Mouse (Mus musculus) midbrain, embryonic 11.5 days (tissue): ENCODE data around the gene Gm34302. TPM values are rescaled to one million over a fixed set of nuclear protein-coding genes. Genes with fewer than 3 reads are reported as not detected.
"Not testable (repeated sequence)": the region's sequence is repeated elsewhere in the genome, so short reads cannot be mapped to it uniquely, and the experiment has no call there.

Source experiments
- ATAC-seq: fragments of 200-750 bp; cut with Nextera tagmentation; 2 replicates; pipeline ENCODE4 v1.8.0; 2017; ENCODE audit warnings: moderate TSS enrichment, moderate library complexity; ENCODE audit not compliant: low FRiP score
- DNase-seq: peaks from one replicate; pipeline ENCODE4 v3.0.0; 2015; ENCODE audit warnings: low spot score; ENCODE audit errors: missing footprints
- H3K27ac ChIP-seq: fragments of 300-500 bp; sonication (generic); 2 replicates; pipeline ENCODE4 v1.5.1; 2014; ENCODE audit warnings: low read depth, low read length
- H3K27me3 ChIP-seq: fragments of 300-500 bp; sonication (generic); 2 replicates; pipeline ENCODE4 v1.6.1; 2014; ENCODE audit warnings: mild to moderate bottlenecking, low read length, moderate library complexity, mixed read lengths; ENCODE audit not compliant: control insufficient read depth, insufficient read depth
- H3K36me3 ChIP-seq: fragments of 300-500 bp; sonication (generic); 2 replicates; pipeline ENCODE4 v1.6.1; 2014; ENCODE audit warnings: mild to moderate bottlenecking, low read length, moderate library complexity, mixed read lengths; ENCODE audit not compliant: control insufficient read depth, insufficient read depth
- H3K4me1 ChIP-seq: fragments of 300-500 bp; sonication (generic); 2 replicates; pipeline ENCODE4 v1.6.1; 2014; ENCODE audit warnings: low read length; ENCODE audit not compliant: control insufficient read depth, insufficient read depth
- H3K4me2 ChIP-seq: fragments of 300-500 bp; sonication (generic); 2 replicates; pipeline ENCODE4 v1.6.1; 2014; ENCODE audit warnings: mild to moderate bottlenecking, moderate library complexity
- H3K4me3 ChIP-seq: fragments of 300-500 bp; sonication (generic); 2 replicates; pipeline ENCODE4 v1.5.1; 2014; ENCODE audit warnings: low read depth, low read length
- H3K9ac ChIP-seq: fragments of 300-500 bp; sonication (generic); 2 replicates; pipeline ENCODE4 v1.6.1; 2014; ENCODE audit warnings: low read length
- H3K9me3 ChIP-seq: fragments of 300-500 bp; sonication (generic); 2 replicates; pipeline ENCODE4 v1.6.1; 2016; ENCODE audit warnings: low read length; ENCODE audit not compliant: control insufficient read depth
- WGBS: fragments of 180-500 bp; shearing (Covaris S2); extraction: QIAGEN DNeasy Blood & Tissue Kit; methylation state at CpG from one replicate; pipeline ENCODE4 v1.1.7; 2014; 5-methylcytosine and 5-hydroxymethylcytosine counted together
- polyA plus RNA-seq: library from polyadenylated mRNA; unstranded; fragments of >200 nt; fragmentation: Nextera tagmentation; extraction: Ambion mirVana; gene quantifications from 2 replicates; pipeline ENCODE4 v1.2.1, GENCODE M21; 2014

The Gm34302 gene
- not detected in 2 replicates for polyA plus RNA-seq

- no peak for DNase-seq
- Histone ChIP-seq H3K4me3 (no peak within 1 kb of the TSS), H3K9ac (no peak within 1 kb of the TSS), H3K4me2 (no peak within 1 kb of the TSS), H3K36me3 (no peaks in the 10 kb centered on the region), H3K27me3 (no peaks in the 10 kb centered on the region), H3K9me3 (no peaks in the 10 kb centered on the region), H3K27ac (no peak within 1 kb of the TSS), H3K4me1 (no peaks in the 10 kb centered on the region)
- 43% methylated on average over 1 of the region's 1 CpGs for WGBS
- no peak for ATAC-seq
These were observed at the start of gene Gm34302 for GRCm38 (mm10) chr3:63483726-63484125. Gene Gm34302 (minus strand): TSS chr3:63483879.

DNA sequence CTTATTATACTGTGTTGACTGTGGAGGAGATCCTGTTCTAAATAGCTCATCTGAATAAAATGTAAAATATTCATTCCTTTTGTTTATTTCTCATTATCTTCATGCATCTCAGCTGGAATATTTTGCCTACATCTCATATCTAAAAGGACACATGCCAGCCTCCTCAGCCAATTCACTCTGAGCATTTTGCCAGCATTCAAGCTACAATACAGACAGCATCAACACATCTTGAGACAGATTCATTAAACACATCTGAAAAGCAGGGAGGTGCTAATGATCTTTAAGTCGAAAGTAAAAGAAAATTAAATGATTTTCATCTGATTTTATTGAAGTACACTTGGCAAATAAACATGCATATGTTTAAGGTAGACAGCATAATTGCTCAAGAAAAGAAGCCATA lies 48.2 kb upstream of the Gm34302 start:
- no peak overlapping the region for H3K4me2 ChIP-seq
- no peaks in the 10 kb centered on the region for H3K27me3 ChIP-seq
- no peaks in the 10 kb centered on the region for H3K36me3 ChIP-seq
- no peak for ATAC-seq
- 72% methylated on average over 1 of the region's 1 CpGs for WGBS
- H3K9ac ChIP-seq = no peak overlapping the region
- H3K27ac ChIP-seq = no peak overlapping the region
- no peaks in the 10 kb centered on the region for H3K4me1 ChIP-seq
- no peak overlapping the region for H3K4me3 ChIP-seq
- DNase-seq = no peak
- no peaks in the 10 kb centered on the region for H3K9me3 ChIP-seq

- Histone ChIP-seq H3K27me3 (no peaks in the 10 kb centered on the region), H3K4me1 (no peaks in the 10 kb centered on the region), H3K27ac (no peak overlapping the region), H3K9ac (no peak overlapping the region), H3K36me3 (no peaks in the 10 kb centered on the region), H3K4me3 (no peak overlapping the region), H3K9me3 (no peaks in the 10 kb centered on the region), H3K4me2 (no peak overlapping the region)
- ATAC-seq (no peak), DNase-seq (no peak)
- 91% methylated on average over 1 of the region's 1 CpGs for WGBS
These were observed 34.0 kb upstream of the Gm34302 start for GRCm38 (mm10) chr3:63517681-63518080.

- not testable (repeated sequence) for H3K9ac ChIP-seq, DNase-seq, H3K36me3 ChIP-seq, H3K4me2 ChIP-seq, H3K27ac ChIP-seq, H3K4me1 ChIP-seq, H3K9me3 ChIP-seq, H3K4me3 ChIP-seq, H3K27me3 ChIP-seq
- 95% methylated on average over 3 of the region's 3 CpGs for WGBS
- 0 out of 2 replicates have a peak, but pooled peaks have one; percentile 61 for ATAC-seq
These were observed 32.6 kb upstream of the Gm34302 start for GRCm38 (mm10) chr3:63516279-63516678.

- H3K4me3 ChIP-seq = no peak overlapping the region
- H3K4me1 ChIP-seq = no peaks in the 10 kb centered on the region
- H3K36me3 ChIP-seq = no peaks in the 10 kb centered on the region
- no peak overlapping the region for H3K27ac ChIP-seq
- DNase-seq (no peak), ATAC-seq (no peak)
- H3K9ac ChIP-seq = no peak overlapping the region
- 92% methylated on average over 6 of the region's 6 CpGs for WGBS
- H3K4me2 ChIP-seq = no peak overlapping the region
- no peaks in the 10 kb centered on the region for H3K9me3 ChIP-seq
- H3K27me3 ChIP-seq = no peaks in the 10 kb centered on the region
These were observed 27.6 kb upstream of the Gm34302 start for GRCm38 (mm10) chr3:63511316-63511715.

- no peak overlapping the region for H3K4me3 ChIP-seq
- ATAC-seq (no peak), DNase-seq (no peak)
- H3K9me3 ChIP-seq = no peaks in the 10 kb centered on the region
- H3K27me3 ChIP-seq = no peaks in the 10 kb centered on the region
- no peak overlapping the region for H3K27ac ChIP-seq
- H3K4me2 ChIP-seq = no peak overlapping the region
- H3K36me3 ChIP-seq = no peaks in the 10 kb centered on the region
- H3K4me1 ChIP-seq = no peaks in the 10 kb centered on the region
- no peak overlapping the region for H3K9ac ChIP-seq
- 86% methylated on average over 2 of the region's 2 CpGs for WGBS
These were observed 25.8 kb upstream of the Gm34302 start for GRCm38 (mm10) chr3:63509484-63509883.

GRCm38 (mm10) chr3:63508924-63509323 lies 25.2 kb upstream of the Gm34302 start:
- H3K36me3 ChIP-seq = no peaks in the 10 kb centered on the region
- H3K4me1 ChIP-seq = no peaks in the 10 kb centered on the region
- ATAC-seq = no peak
- H3K4me2 ChIP-seq = no peak overlapping the region
- no peaks in the 10 kb centered on the region for H3K9me3 ChIP-seq
- no peak for DNase-seq
- H3K9ac ChIP-seq = no peak overlapping the region
- WGBS = 90% methylated on average over 5 of the region's 5 CpGs
- H3K4me3 ChIP-seq = no peak overlapping the region
- H3K27me3 ChIP-seq = no peaks in the 10 kb centered on the region
- H3K27ac ChIP-seq = no peak overlapping the region

- no peak overlapping the region for H3K27ac ChIP-seq
- ATAC-seq = no peak
- no peaks in the 10 kb centered on the region for H3K9me3 ChIP-seq
- H3K4me3 ChIP-seq = no peak overlapping the region
- H3K9ac ChIP-seq = no peak overlapping the region
- no peak for DNase-seq
- no peaks in the 10 kb centered on the region for H3K27me3 ChIP-seq
- H3K4me2 ChIP-seq = no peak overlapping the region
- no peaks in the 10 kb centered on the region for H3K4me1 ChIP-seq
- 88% methylated on average over 5 of the region's 5 CpGs for WGBS
- no peaks in the 10 kb centered on the region for H3K36me3 ChIP-seq
These were observed 20.8 kb upstream of the Gm34302 start for GRCm38 (mm10) chr3:63504433-63504832.

DNA sequence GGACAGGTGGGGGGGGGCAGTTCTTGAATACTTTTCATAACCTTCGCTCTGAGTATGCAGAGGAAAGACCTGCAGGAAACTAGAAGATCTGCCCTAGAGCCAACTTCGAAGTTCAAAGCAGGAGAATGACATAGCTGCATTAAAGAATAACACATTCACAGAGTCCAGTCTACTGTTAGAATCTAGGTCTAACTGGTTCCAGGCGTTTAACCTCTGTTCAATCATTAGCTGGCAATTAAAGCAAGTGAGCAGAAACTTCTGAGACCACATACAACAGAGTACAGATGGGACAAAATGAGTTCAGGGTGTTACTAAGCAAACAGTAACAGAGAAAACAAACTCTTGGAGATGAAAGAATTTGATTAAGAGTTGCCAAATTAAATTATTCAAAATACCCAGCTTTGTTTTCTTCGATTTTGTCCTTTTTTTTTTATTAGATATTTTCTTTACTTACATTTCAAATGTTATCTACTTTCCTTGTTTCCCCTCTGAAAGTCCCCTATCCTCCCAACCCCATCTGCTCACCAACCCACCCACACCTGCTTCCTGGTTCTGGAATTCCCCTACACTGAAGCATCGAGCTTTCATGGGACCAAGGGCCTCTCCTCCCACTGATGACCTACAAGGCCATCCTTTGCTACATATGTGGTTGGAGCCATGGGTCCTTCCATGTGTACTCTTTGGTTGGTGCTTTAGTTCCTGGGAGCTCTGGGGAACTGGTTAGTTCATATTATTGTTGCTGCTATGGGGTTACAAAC lies 11.1 kb upstream of the Gm34302 start:
- ATAC-seq = no peak

More for the DNA sequence above, 11.1 kb upstream of the Gm34302 start:
- Histone ChIP-seq H3K9me3 (no peaks in the 10 kb centered on the region), H3K4me1 (no peaks in the 10 kb centered on the region), H3K27ac (no peak overlapping the region), H3K4me2 (no peak overlapping the region), H3K27me3 (no peaks in the 10 kb centered on the region), H3K9ac (no peak overlapping the region), H3K36me3 (no peaks in the 10 kb centered on the region), H3K4me3 (no peak overlapping the region)
- DNase-seq = no peak
- 78% methylated on average over 5 of the region's 5 CpGs for WGBS
